Mouse (Mus musculus) heart, postnatal 0 days (tissue): Measurements from ENCODE around the gene Cul4a.

Experiments
- CTCF ChIP-seq: IDR thresholded peaks from 2 replicates; pipeline ENCODE4 v1.5.1; 2016; ENCODE audit warnings: antibody characterized with exemption, control low read depth, low read depth
- EP300 ChIP-seq: IDR thresholded peaks from 2 replicates; pipeline ENCODE4 v1.6.1; 2016; ENCODE audit warnings: antibody characterized with exemption, low read depth

DNA sequence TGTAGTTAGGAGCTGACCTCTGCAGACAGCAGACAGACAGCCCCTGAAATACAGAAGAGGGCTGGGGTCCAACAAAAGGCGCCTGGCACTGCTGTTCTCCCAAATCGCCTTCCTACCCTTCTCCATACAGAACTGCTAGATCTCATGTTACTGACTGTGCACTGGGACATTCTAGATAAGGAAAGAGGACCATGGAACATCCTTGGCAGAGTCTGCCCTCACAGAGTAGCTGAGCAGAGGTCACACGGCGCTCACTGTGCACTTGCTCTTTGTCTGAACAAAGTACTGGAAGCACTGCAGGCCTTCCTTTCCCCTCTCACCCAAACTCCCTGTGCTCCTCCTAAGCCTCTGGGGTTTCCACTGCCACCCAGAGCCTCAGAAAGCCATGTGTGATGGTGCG, 36.3 kb downstream of the Cul4a start:
- TF ChIP-seq CTCF (no peak), EP300 (no peak)
